Comparison of ENCODE assay signal across 10 mouse cellular contexts in genomic region chr7:29725461-29726142, GRCm38 (mm10). TPM values are rescaled to one million over a fixed set of nuclear protein-coding genes. Genes with fewer than 3 reads are reported as not detected.
DNase-seq lines count a peak whose midpoint lies in the region; ATAC-seq and TF ChIP-seq lines count a peak whose summit lies in the region.
"Not testable (repeated sequence)": the region's sequence is repeated elsewhere in the genome, so short reads cannot be mapped to it uniquely, and the experiment has no call there.
"Had no signal": no experiment of that assay in that cellular context is flagged by ENCODE, and none has a peak within 500 bp of the region (broad histone marks: within the 10 kb centered on the region; RNA-seq: fewer than 3 reads in every experiment).

No protein-coding gene starts in this region.

- not testable (repeated sequence) for TF ChIP-seq CTCF in intestine, postnatal 0 days (IDR thresholded peaks at IDR 0.05; ENCODE audit: low read depth)

- peak; percentile 8 for DNase-seq in CD4-positive helper T cell, adult 2 months (ENCODE audit: low read depth, low spot score)
- DNase-seq in ZHBTc4 (ENCODE audit: low read depth, low spot score) (peak; percentile 62), liver (peak; percentile 9)
- DNase-seq in retina, postnatal 1 day, result peak; percentile 8

- H3K27ac ChIP-seq in embryonic facial prominence, embryonic 13.5 days; heart, embryonic 14.5 days (replicated peaks in 1 of 2; ENCODE audit: control insufficient read depth in 1 of 2, insufficient read depth in 1 of 2, low read depth in 2 of 2, low read length in 2 of 2); intestine, postnatal 0 days (ENCODE audit: low read depth, low read length): not testable (repeated sequence)

- ATAC-seq in embryonic facial prominence, embryonic 13.5 days (ENCODE audit: insufficient number of reproducible peaks, insufficient read depth, low FRiP score, low TSS enrichment, low read depth); heart, embryonic 14.5 days (ENCODE audit: insufficient number of reproducible peaks, insufficient read depth, low FRiP score, low read depth): not testable (repeated sequence)
- ATAC-seq in intestine, postnatal 0 days, result peak; percentile 49; the same call in 1 of the 2 replicates
- ATAC-seq in megakaryocyte-erythroid progenitor cell, adult 5-6 weeks (replicated peaks; ENCODE audit: low FRiP score, low TSS enrichment, poor library complexity, severe bottlenecking), result peak; percentile 50; the same call in 1 of the 2 replicates

- not testable (repeated sequence) for H3K27me3 ChIP-seq in embryonic facial prominence, embryonic 13.5 days; heart, embryonic 14.5 days (ENCODE audit: control insufficient read depth, insufficient read depth, low read length); intestine, postnatal 0 days (replicated peaks; ENCODE audit: control insufficient read depth, insufficient read depth, low read length)

- H3K36me3 ChIP-seq in embryonic facial prominence, embryonic 13.5 days; heart, embryonic 14.5 days (ENCODE audit: control insufficient read depth, insufficient read depth, low read length); intestine, postnatal 0 days (ENCODE audit: control insufficient read depth, insufficient read depth): not testable (repeated sequence)

- not testable (repeated sequence) for H3K9me3 ChIP-seq in embryonic facial prominence, embryonic 13.5 days; heart, embryonic 14.5 days (ENCODE audit: control insufficient read depth, low read length); intestine, postnatal 0 days (ENCODE audit: control insufficient read depth)

- WGBS in embryonic facial prominence, embryonic 13.5 days, result 34% methylated on average over 17 of the region's 17 CpGs
- whole genome bisulfite sequencing in heart, embryonic 14.5 days, result 21% methylated on average over 16 of the region's 17 CpGs
- 29% methylated on average over 16 of the region's 17 CpGs for WGBS in intestine, postnatal 0 days

- H3K4me1 ChIP-seq in embryonic facial prominence, embryonic 13.5 days; heart, embryonic 14.5 days (ENCODE audit: control insufficient read depth in 2 of 2, insufficient read depth in 2 of 2, low read length in 2 of 2); intestine, postnatal 0 days (replicated peaks; ENCODE audit: control insufficient read depth, insufficient read depth, low read length): not testable (repeated sequence)

- not testable (repeated sequence) for H3K4me3 ChIP-seq in embryonic facial prominence, embryonic 13.5 days; intestine, postnatal 0 days (ENCODE audit: low read depth, low read length)
- H3K4me3 ChIP-seq in heart, embryonic 14.5 days (ENCODE audit: control insufficient read depth in 1 of 2, insufficient read depth in 1 of 2, low read depth in 1 of 2, low read length in 2 of 2), result 0 out of 4 replicates have a peak overlapping the region, but pooled peaks of 1 of the 2 experiments have one; percentile 5

- not testable (repeated sequence) for H3K9ac ChIP-seq in embryonic facial prominence, embryonic 13.5 days; heart, embryonic 14.5 days (ENCODE audit: low read length); intestine, postnatal 0 days (ENCODE audit: low read depth, low read length)

- 0 out of 2 replicates have a peak overlapping the region, but pooled peaks have one; percentile 16 for H3K4me2 ChIP-seq in embryonic facial prominence, embryonic 13.5 days
- peak overlapping the region; percentile 2 for H3K4me2 ChIP-seq in heart, embryonic 14.5 days (ENCODE audit: low read length)
- H3K4me2 ChIP-seq in intestine, postnatal 0 days (replicated peaks; ENCODE audit: low read depth), result not testable (repeated sequence)

RNA-seq across cellular contexts. Expression of gene Catsperg2, which starts 1.2 kb away (rescaled TPM):
- not detected in 2 replicates for polyA plus RNA-seq in embryonic facial prominence, embryonic 13.5 days (2015; fragmentation: Nextera tagmentation; extraction: Ambion mirVana)
- polyA plus RNA-seq in heart, embryonic 14.5 days (2014; fragmentation: Nextera tagmentation; extraction: Ambion mirVana), result not detected in 2 replicates
- polyA plus RNA-seq in intestine, postnatal 0 days (2015; fragmentation: Nextera tagmentation; extraction: Ambion mirVana), result not detected in 2 replicates
- total RNA-seq in megakaryocyte-erythroid progenitor cell, adult 5-6 weeks (2014; fragmentation: Nextera tagmentation), result not detected in 2 replicates
- total RNA-seq in megakaryocyte-erythroid progenitor cell, adult 5-6 weeks (2017), result not detected in 2 replicates
- total RNA-seq: adrenal gland, postnatal 14 days; hematopoietic stem cell, adult 5-6 weeks had no signal

RNA-seq across cellular contexts. Expression of gene Zfp84, which starts 42.8 kb away (rescaled TPM):
- polyA plus RNA-seq in embryonic facial prominence, embryonic 13.5 days (2015; fragmentation: Nextera tagmentation; extraction: Ambion mirVana), result 12.8 and 16.3 TPM in 2 replicates
- polyA plus RNA-seq in heart, embryonic 14.5 days (2014; fragmentation: Nextera tagmentation; extraction: Ambion mirVana), result 9.4 and 10.0 TPM in 2 replicates
- polyA plus RNA-seq in intestine, postnatal 0 days (2015; fragmentation: Nextera tagmentation; extraction: Ambion mirVana), result 4.4 and 4.7 TPM in 2 replicates
- total RNA-seq in megakaryocyte-erythroid progenitor cell, adult 5-6 weeks (2014; fragmentation: Nextera tagmentation), result 14.6 and 16.4 TPM in 2 replicates
- 17.8 and 19.6 TPM in 2 replicates for total RNA-seq in megakaryocyte-erythroid progenitor cell, adult 5-6 weeks (2017)

RNA-seq across cellular contexts. Expression of gene Zfp30, which starts 58.2 kb away (rescaled TPM):
- 10.8 and 11.7 TPM in 2 replicates for polyA plus RNA-seq in embryonic facial prominence, embryonic 13.5 days (2015; fragmentation: Nextera tagmentation; extraction: Ambion mirVana)
- polyA plus RNA-seq in heart, embryonic 14.5 days (2014; fragmentation: Nextera tagmentation; extraction: Ambion mirVana), result 6.5 and 6.6 TPM in 2 replicates
- 1.7 and 1.9 TPM in 2 replicates for polyA plus RNA-seq in intestine, postnatal 0 days (2015; fragmentation: Nextera tagmentation; extraction: Ambion mirVana)
- 1.4 TPM in 1 of 2 replicates, not detected in the other for total RNA-seq in megakaryocyte-erythroid progenitor cell, adult 5-6 weeks (2014; fragmentation: Nextera tagmentation)
- 0.50 and 0.56 TPM in 2 replicates for total RNA-seq in megakaryocyte-erythroid progenitor cell, adult 5-6 weeks (2017)

Comparison
In these comparisons a context has a peak if more than half of its experiments do, and no peak if none do; other contexts are left out.
1. DNase-seq: peak in every context shown above with its lines; median percentile 62 in ZHBTc4; 9 in liver; 8 in CD4-positive helper T cell, adult 2 months; 8 in retina, postnatal 1 day.